Mouse (Mus musculus) testis, adult 2 months (tissue): Measurements from ENCODE around the gene Scn3b.

Source experiments
- CTCF ChIP-seq: fragments of 200-500 bp; IDR thresholded peaks from 2 replicates; pipeline ENCODE4 v1.5.1; 2012; ENCODE audit warnings: low read depth, mild to moderate bottlenecking, inconsistent platforms, low read length, moderate library complexity; ENCODE audit not compliant: control insufficient read depth, insufficient read depth, insufficient replicate concordance
- POLR2A ChIP-seq: fragments of 200-500 bp; IDR thresholded peaks from 2 replicates; pipeline ENCODE4 v1.6.1; 2012; ENCODE audit warnings: low read depth, mild to moderate bottlenecking, inconsistent platforms, low read length, moderate library complexity; ENCODE audit not compliant: control insufficient read depth

GRCm38 (mm10) chr9:40275904-40276303, 6.9 kb downstream of the Scn3b start:
- TF ChIP-seq CTCF (no peak), POLR2A (no peak)
